Mouse (Mus musculus) stomach, postnatal 0 days (tissue): ENCODE data around the gene Sgpp1.

ENCODE experiments used
- CTCF ChIP-seq: IDR thresholded peaks from 2 replicates; pipeline ENCODE4 v1.5.1; 2016; ENCODE audit warnings: antibody characterized with exemption, low read depth, mild to moderate bottlenecking, moderate library complexity
- EP300 ChIP-seq: optimal IDR thresholded peaks from 2 replicates; pipeline ENCODE3; 2016; ENCODE audit warnings: antibody characterized with exemption

GRCm38 (mm10) chr12:75683598-75683997 is 51.9 kb downstream of the Sgpp1 start:
- no peak for TF ChIP-seq EP300
- TF ChIP-seq CTCF = no peak
